Mouse (Mus musculus): ENCODE results near the gene Scgn.

- TF ChIP-seq CTCF (IDR thresholded peaks at IDR 0.05; ENCODE audit: insufficient read depth, low read length) (no peak), POLR2A (IDR thresholded peaks at IDR 0.05; ENCODE audit: borderline replicate concordance, extremely low read depth, low read depth, low read length) (no peak)
Measured at GRCm38 (mm10) chr13:23930461-23930860, 60.6 kb downstream of the Scgn start.

Measured in lung, adult 2 months (tissue).